Mouse (Mus musculus): ENCODE results near the gene Gm17268. TPM values are rescaled to one million over a fixed set of nuclear protein-coding genes. Genes with fewer than 3 reads are reported as not detected.
A peak's percentile ranks its signal among the peaks of the same experiment; 100 is the strongest.

Gm17268 gene
- polyA plus RNA-seq, 1 experiment from 2014 or later = not detected

GRCm38 (mm10) chr11:82053849-82054248 lies 15.5 kb upstream of the Gm17268 start:
- Histone ChIP-seq H3K4me1 (replicated peaks) (no peaks in the 10 kb centered on the region), H3K4me2 (no peak overlapping the region), H3K9ac (no peak overlapping the region), H3K4me3 (no peak overlapping the region), H3K9me3 (no peaks in the 10 kb centered on the region), H3K27me3 (no peaks in the 10 kb centered on the region), H3K27ac (no peak overlapping the region), H3K36me3 (no peaks in the 10 kb centered on the region)
- whole genome bisulfite sequencing = 94% methylated on average over 7 of the region's 7 CpGs
- no peak for ATAC-seq (ENCODE audit: low FRiP score)

- Histone ChIP-seq H3K9me3 (no peaks in the 10 kb centered on the region), H3K36me3 (no peaks in the 10 kb centered on the region), H3K4me3 (no peak overlapping the region), H3K27me3 (no peaks in the 10 kb centered on the region), H3K27ac (no peak overlapping the region), H3K9ac (no peak overlapping the region), H3K4me1 (replicated peaks) (no peaks in the 10 kb centered on the region), H3K4me2 (no peak overlapping the region)
- WGBS = 47% methylated on average over 6 of the region's 6 CpGs
- no peak for ATAC-seq (ENCODE audit: low FRiP score)
Observed at GRCm38 (mm10) chr11:82047746-82048415, 9.5 kb upstream of the Gm17268 start.

GRCm38 (mm10) chr11:82045471-82045870 lies 7.1 kb upstream of the Gm17268 start, which contains the start of gene Ccl7:
TSS of gene Ccl7 (plus strand) at chr11:82045712.
- no peak within 1 kb of the TSS for H3K27ac ChIP-seq
- no peaks in the 10 kb centered on the region for H3K27me3 ChIP-seq
- 63% methylated on average over 3 of the region's 3 CpGs for WGBS
- no peak within 1 kb of the TSS for H3K9ac ChIP-seq
- no peak within 1 kb of the TSS for H3K4me2 ChIP-seq
- no peaks in the 10 kb centered on the region for H3K36me3 ChIP-seq
- no peaks in the 10 kb centered on the region for H3K4me1 ChIP-seq (replicated peaks)
- H3K4me3 ChIP-seq = no peak within 1 kb of the TSS
- H3K9me3 ChIP-seq = no peaks in the 10 kb centered on the region
- no peak for ATAC-seq (ENCODE audit: low FRiP score)

GRCm38 (mm10) chr11:82041671-82042080 lies 3.3 kb upstream of the Gm17268 start:
- H3K9me3 ChIP-seq = no peaks in the 10 kb centered on the region
- no peak overlapping the region for H3K27ac ChIP-seq
- no peak overlapping the region for H3K4me3 ChIP-seq
- ATAC-seq (ENCODE audit: low FRiP score) = no peak
- WGBS = 93% methylated on average over 4 of the region's 4 CpGs
- no peak overlapping the region for H3K9ac ChIP-seq
- H3K36me3 ChIP-seq = no peaks in the 10 kb centered on the region
- no peak overlapping the region for H3K4me2 ChIP-seq
- no peaks in the 10 kb centered on the region for H3K4me1 ChIP-seq (replicated peaks)
- no peaks in the 10 kb centered on the region for H3K27me3 ChIP-seq

GRCm38 (mm10) chr11:82039132-82039660 lies 834 bp upstream of the Gm17268 start:
- Histone ChIP-seq H3K27me3 (no peaks in the 10 kb centered on the region), H3K4me1 (replicated peaks) (0 out of 2 replicates have a peak, but pooled peaks cover 4% of the 10 kb centered on the region), H3K9ac (no peak overlapping the region), H3K4me3 (no peak overlapping the region), H3K27ac (no peak overlapping the region), H3K9me3 (no peaks in the 10 kb centered on the region), H3K36me3 (no peaks in the 10 kb centered on the region), H3K4me2 (no peak overlapping the region)
- no peak for ATAC-seq (ENCODE audit: low FRiP score)
- 69% methylated on average over 3 of the region's 3 CpGs for WGBS

GRCm38 (mm10) chr11:82035857-82036256 lies 2.5 kb downstream of the Gm17268 start:
- Histone ChIP-seq H3K27me3 (no peaks in the 10 kb centered on the region), H3K4me1 (replicated peaks) (peaks cover 16% of the 10 kb centered on the region), H3K27ac (no peak overlapping the region), H3K36me3 (no peaks in the 10 kb centered on the region), H3K9ac (no peak overlapping the region), H3K9me3 (no peaks in the 10 kb centered on the region), H3K4me3 (no peak overlapping the region), H3K4me2 (no peak overlapping the region)
- no peak for ATAC-seq (ENCODE audit: low FRiP score)
- WGBS = 93% methylated on average over 2 of the region's 2 CpGs

GRCm38 (mm10) chr11:82035356-82035755 lies 3.0 kb downstream of the Gm17268 start, which contains the start of gene Ccl2:
TSS of gene Ccl2 (plus strand) at chr11:82035571.
- Histone ChIP-seq H3K9ac (no peak within 1 kb of the TSS), H3K27ac (no peak within 1 kb of the TSS), H3K4me2 (no peak within 1 kb of the TSS), H3K27me3 (no peaks in the 10 kb centered on the region), H3K9me3 (no peaks in the 10 kb centered on the region), H3K36me3 (no peaks in the 10 kb centered on the region), H3K4me3 (no peak within 1 kb of the TSS), H3K4me1 (replicated peaks) (peaks cover 16% of the 10 kb centered on the region)
- ATAC-seq (ENCODE audit: low FRiP score) = no peak
- 49% methylated on average over 5 of the region's 5 CpGs for WGBS

GRCm38 (mm10) chr11:82034446-82034845 lies 3.9 kb downstream of the Gm17268 start:
- H3K9me3 ChIP-seq = no peaks in the 10 kb centered on the region
- no peak overlapping the region for H3K4me3 ChIP-seq
- no peaks in the 10 kb centered on the region for H3K27me3 ChIP-seq
- no peak overlapping the region for H3K9ac ChIP-seq
- ATAC-seq (ENCODE audit: low FRiP score) = no peak
- H3K36me3 ChIP-seq = no peaks in the 10 kb centered on the region
- H3K4me2 ChIP-seq = no peak overlapping the region
- H3K27ac ChIP-seq = no peak overlapping the region
- 90% methylated on average over 7 of the region's 7 CpGs for WGBS
- H3K4me1 ChIP-seq (replicated peaks) = peaks cover 16% of the 10 kb centered on the region

GRCm38 (mm10) chr11:82032678-82033344 lies 5.6 kb downstream of the Gm17268 start:
- H3K27ac ChIP-seq = peak overlapping the region; percentile 36
- no peak for ATAC-seq (ENCODE audit: low FRiP score)
- H3K9me3 ChIP-seq = no peaks in the 10 kb centered on the region
- H3K4me2 ChIP-seq = no peak overlapping the region
- no peaks in the 10 kb centered on the region for H3K36me3 ChIP-seq
- H3K9ac ChIP-seq = no peak overlapping the region
- peaks cover 16% of the 10 kb centered on the region for H3K4me1 ChIP-seq (replicated peaks)
- 31% methylated on average over 8 of the region's 8 CpGs for WGBS
- no peaks in the 10 kb centered on the region for H3K27me3 ChIP-seq
- no peak overlapping the region for H3K4me3 ChIP-seq

- Histone ChIP-seq H3K4me2 (no peak overlapping the region), H3K4me3 (no peak overlapping the region), H3K4me1 (replicated peaks) (peaks cover 16% of the 10 kb centered on the region), H3K27ac (peak overlapping the region; percentile 36; the same call in 1 of the 2 replicates), H3K9me3 (no peaks in the 10 kb centered on the region), H3K36me3 (no peaks in the 10 kb centered on the region), H3K27me3 (no peaks in the 10 kb centered on the region), H3K9ac (no peak overlapping the region)
- ATAC-seq (ENCODE audit: low FRiP score) = no peak
Observed at GRCm38 (mm10) chr11:82032136-82032535, 6.2 kb downstream of the Gm17268 start.

GRCm38 (mm10) chr11:82030171-82030570 lies 8.2 kb downstream of the Gm17268 start:
- no peaks in the 10 kb centered on the region for H3K9me3 ChIP-seq
- H3K4me1 ChIP-seq (replicated peaks) = peaks cover 11% of the 10 kb centered on the region
- 85% methylated on average over 2 of the region's 2 CpGs for WGBS
- H3K27me3 ChIP-seq = no peaks in the 10 kb centered on the region
- no peak overlapping the region for H3K4me3 ChIP-seq
- no peak overlapping the region for H3K27ac ChIP-seq
- no peak for ATAC-seq (ENCODE audit: low FRiP score)
- no peaks in the 10 kb centered on the region for H3K36me3 ChIP-seq
- H3K9ac ChIP-seq = no peak overlapping the region
- H3K4me2 ChIP-seq = no peak overlapping the region

GRCm38 (mm10) chr11:82023769-82024168 lies 14.6 kb downstream of the Gm17268 start:
- Histone ChIP-seq H3K4me2 (no peak overlapping the region), H3K27ac (no peak overlapping the region), H3K4me1 (replicated peaks) (0 out of 2 replicates have a peak, but pooled peaks cover 2% of the 10 kb centered on the region), H3K36me3 (no peaks in the 10 kb centered on the region), H3K27me3 (no peaks in the 10 kb centered on the region), H3K9me3 (no peaks in the 10 kb centered on the region), H3K9ac (no peak overlapping the region), H3K4me3 (no peak overlapping the region)
- no peak for ATAC-seq (ENCODE audit: low FRiP score)
- 88% methylated on average over 4 of the region's 4 CpGs for WGBS

Measured in hindbrain, embryonic 13.5 days (tissue).